Mouse (Mus musculus) left cerebral cortex, postnatal 36 days (tissue): Measurements from ENCODE around the gene Dab2ip. TPM values are rescaled to one million over a fixed set of nuclear protein-coding genes. Genes with fewer than 3 reads are reported as not detected.

ENCODE experiments used
- DNase-seq, 2 experiments: peaks; one replicate each; pipeline ENCODE4 v3.0.0; 2021 to 2022; ENCODE audit warnings: low spot score in 2 of 2, mixed read lengths in 1 of 2
- intact Hi-C: fragments of 180-260 bp; cut with DNase I; formaldehyde crosslinking; loops from one replicate; pipeline ENCODE4 v1.15.1; 2025
- total RNA-seq, 2 experiments: library from RNA; stranded (reverse); gene quantifications; 2 replicates each; pipeline ENCODE4 v1.2.3; 2021

Dab2ip gene
- total RNA-seq, 2 experiments from 2014 or later, result 144 to 156 TPM

DNA sequence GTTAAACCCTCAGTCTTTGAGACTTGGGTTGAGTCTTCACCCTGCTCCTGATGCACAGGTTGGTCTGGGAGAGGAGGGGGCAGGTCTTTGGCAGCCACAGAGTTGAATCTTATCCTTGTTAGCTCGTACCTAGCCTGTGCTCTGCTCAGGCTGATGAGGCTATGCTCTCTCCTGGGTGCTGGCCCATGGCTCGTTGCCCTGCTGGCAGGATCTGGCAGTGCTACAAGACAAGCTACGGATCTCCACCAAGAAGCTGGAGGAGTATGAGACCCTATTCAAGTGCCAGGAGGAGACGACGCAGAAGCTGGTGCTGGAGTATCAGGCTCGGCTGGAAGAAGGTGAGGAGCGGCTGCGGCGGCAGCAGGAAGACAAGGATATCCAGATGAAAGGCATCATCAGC is 164.8 kb downstream of the Dab2ip start:
- intact Hi-C loops, result loop anchor here (10.0 kb wide), 1 partner anchor 168 kb away; the partner anchor contains the start of gene Dab2ip
- DNase-seq, result no peak

DNA sequence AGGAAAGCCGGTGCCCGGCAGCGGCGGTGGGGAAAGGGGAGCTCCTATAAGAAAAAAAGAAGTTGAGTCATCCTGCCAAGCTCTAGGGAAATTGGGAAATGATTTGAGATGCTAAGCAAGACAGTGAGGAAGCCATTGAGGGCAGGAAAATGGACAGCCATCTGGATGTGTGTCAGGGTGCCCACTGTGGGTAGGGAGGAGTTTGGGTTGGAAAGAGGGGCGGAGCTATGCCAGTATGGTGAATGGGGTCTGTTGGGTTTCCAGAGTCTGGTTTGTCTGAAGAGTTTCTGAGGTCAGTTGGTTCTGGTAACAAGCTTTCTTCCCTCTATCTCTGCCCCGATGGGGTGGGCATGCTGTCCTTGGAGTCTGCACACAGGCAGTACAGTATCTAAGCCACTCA is 165.2 kb downstream of the Dab2ip start:
- no peak for DNase-seq
- intact Hi-C loops, result loop anchor here (10.0 kb wide), 1 partner anchor 168 kb away; the partner anchor contains the start of gene Dab2ip

DNA sequence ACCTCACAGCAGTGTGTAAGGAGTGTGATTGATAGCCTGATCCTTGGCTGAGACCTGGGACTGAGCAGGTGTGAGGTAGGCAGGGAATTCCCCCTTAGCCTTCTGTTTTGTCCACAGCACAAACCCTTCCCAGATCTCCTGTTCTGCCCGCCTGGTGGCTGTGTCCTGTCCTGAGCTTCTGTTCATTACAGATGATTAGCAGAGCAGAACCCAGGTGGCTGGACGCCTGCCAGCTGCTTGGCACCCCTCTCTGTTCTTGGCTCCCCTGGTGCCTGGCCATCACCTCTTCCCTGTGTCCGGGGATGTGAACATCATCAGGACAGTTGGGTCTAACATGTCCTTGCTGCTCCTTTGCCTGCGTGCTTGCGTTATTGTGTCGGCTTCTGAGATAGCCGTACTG is 165.6 kb downstream of the Dab2ip start:
- intact Hi-C loops, result loop anchor here (10.0 kb wide), 1 partner anchor 169 kb away; the partner anchor contains the start of gene Dab2ip
- no peak for DNase-seq

DNA sequence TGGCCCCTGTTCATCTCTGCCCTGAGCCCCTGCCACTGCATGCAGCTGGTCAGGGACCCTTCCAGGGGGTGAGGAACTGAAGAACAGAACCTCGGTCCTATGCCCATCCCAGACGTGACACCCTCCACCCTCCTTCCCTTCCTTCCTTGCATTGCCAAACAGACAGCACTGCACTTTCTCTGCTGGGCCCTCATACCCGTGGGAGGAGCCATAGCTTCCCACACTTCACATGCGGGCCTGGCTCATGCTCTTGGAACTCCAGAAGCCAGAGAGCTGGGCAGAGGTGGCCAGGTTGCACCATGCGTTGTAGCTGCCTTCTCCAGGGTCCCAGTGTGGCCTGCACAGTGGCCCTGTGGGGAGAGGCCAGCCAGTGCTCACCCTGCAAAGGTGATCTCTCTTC is 170.6 kb downstream of the Dab2ip start:
- intact Hi-C loops, result loop anchor here (10.0 kb wide), 1 partner anchor 174 kb away; the partner anchor contains the start of gene Dab2ip
- DNase-seq, result no peak

DNA sequence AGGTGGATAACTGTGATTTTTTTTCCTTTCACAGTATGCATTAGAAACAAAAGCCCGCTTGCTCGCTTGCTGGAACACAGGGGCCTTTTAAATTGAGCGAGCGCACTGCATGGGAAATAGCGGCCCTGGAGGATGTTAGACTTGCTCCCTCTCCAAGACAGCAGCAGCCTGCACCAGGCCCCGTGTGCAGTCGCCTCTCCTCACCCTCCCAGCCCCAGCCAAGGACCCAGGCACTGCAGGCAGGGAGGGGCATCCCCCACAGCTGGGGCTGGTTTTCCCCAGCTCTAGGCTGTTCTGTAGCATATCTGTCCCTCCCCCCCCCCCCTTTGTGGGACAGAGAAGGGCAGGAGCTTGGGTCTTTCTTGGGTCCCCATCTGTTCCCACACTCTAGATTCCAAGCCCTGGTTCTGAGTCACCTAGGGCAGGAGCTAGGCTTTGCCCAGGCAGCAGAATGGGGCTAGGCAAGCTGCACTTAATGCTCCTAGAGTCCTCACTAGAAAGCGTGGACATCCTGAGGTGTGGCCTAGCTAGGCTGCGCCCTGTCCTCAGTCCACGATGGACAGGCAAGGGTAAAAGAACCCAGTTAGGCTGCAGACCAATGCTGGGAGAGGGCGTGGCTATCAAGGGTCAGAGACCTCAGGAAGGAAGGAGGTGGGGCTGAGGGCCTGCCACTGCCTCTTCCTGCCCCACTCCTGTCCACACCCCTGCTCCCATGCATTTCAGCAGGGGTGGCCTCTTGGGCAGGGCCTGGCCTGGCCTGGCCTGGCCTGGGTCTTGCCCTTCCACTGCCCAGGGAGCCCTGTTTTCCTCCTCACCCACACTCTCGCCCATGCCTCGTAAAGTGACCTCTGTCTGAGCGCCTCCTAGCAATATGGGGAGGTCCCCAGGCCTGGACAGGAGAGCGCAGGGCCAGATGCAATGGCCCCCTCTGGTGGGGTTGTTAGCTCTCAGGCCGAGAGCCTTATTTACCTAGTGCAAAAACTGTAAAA is 171.3 kb downstream of the Dab2ip start:
- DNase-seq, result no peak
- intact Hi-C loops, result loop anchor here (5.0 to 10.0 kb wide), 2 partner anchors 67 to 175 kb away; partner anchors contain the start of gene Dab2ip

DNA sequence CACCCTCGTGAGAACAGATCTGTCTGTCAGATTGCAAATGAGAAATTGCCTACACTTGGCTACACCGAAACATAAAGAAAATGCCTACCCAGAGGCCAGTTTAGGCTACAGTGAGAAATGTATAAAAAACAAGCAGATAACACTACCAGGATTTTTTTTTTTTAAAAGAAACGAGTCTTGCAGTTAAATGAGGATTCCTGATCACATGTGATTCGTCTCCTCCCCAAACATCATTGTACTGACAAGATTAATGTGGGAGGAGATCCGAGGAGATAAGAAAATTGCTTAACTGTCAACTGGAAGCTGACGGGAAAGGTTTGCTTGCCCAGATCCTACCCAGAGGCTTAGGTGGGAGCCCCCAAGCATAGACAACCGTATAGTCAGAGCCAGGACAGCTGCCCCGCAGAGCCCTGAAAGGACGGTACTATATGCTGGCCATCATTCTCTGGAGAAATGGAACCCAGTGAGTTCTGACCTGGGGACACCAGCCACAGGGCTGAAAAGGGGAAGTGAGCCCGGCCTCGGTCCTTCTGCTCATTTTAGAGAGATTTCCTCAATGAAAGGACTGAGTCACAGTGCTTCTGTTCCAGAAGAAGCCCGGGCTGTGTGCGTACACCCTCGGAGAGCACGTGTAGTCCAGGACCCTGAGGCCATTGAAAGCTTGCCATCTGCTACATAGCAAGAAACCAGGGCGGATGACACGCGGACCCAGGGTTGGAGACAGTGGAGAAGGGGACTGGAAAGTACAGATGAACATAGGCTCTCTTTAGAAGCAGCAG is 173.8 kb downstream of the Dab2ip start:
- DNase-seq, result no peak
- intact Hi-C loops, result loop anchor here (5.0 kb wide), 1 partner anchor 70 kb away; no protein-coding TSS in a partner anchor

DNA sequence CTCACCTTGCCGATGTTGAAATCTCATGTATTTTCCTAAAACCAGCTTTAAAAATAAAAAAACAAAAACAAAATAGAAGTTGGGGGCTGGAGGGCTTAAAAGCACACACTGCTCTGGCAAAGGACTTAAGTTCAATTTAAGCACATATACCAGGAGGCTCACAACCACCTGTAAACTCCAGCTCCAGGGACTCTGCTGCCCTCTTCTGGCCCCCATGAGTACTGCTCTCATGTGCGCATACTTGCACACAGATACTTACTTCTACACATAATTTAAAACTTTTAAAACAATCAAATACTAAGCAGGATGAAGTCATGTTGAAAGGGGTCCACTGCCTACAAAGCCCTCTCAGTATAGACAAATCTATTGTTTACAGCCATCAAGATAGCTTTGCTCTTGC is 176.9 kb downstream of the Dab2ip start:
- intact Hi-C loops, result no loop called here
- DNase-seq, result no peak

DNA sequence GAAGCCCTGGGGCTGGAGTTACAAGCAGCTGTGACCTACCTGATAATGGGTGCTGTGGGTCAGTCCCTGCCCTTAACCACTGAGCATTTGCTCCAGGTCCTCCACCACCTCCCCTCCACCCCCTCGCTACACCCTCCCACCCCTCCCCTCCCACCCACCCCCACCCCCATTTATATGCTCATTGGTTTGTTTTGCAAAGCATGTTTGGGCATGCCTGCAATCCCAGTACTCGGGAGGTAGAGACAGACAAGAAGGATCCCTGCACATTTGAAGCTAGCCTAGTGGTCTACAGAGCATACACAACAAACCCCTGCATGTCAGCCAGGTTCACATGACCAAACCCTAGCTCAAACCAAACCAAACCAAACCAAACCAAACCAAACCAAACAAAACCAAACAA is 178.0 kb downstream of the Dab2ip start:
- intact Hi-C loops, result no loop called here

DNA sequence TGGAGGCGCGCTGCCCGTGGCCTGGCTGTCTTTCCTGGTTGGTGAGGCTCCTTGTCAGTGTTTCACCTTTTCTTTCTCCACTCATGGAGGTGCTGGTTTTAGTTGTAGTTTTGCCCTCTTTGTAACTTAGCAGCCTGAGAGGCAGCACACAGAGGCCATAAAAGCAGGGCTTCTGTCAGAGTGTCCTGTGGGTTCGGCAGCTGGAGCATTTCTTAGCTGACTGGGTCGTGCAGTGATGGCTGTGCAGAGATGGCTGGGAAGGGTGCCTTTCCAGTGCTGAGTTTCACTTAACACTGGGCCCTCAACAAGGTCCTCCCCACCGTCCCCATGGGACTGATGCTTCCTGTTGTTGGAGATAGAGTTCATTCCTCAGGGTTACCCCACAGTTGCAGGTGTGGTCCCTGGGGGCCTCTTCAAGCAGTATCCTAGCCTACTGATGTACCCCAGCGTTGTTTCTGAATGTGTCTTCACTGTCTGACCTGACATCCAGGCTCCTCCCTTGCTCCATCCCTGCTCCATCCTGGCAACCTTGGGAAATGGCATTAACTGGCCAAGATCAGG is 179.5 kb downstream of the Dab2ip start:
- no peak for DNase-seq
- intact Hi-C loops, result no loop called here

More for the DNA sequence above, 178.0 kb downstream of the Dab2ip start:
- no peak for DNase-seq

DNA sequence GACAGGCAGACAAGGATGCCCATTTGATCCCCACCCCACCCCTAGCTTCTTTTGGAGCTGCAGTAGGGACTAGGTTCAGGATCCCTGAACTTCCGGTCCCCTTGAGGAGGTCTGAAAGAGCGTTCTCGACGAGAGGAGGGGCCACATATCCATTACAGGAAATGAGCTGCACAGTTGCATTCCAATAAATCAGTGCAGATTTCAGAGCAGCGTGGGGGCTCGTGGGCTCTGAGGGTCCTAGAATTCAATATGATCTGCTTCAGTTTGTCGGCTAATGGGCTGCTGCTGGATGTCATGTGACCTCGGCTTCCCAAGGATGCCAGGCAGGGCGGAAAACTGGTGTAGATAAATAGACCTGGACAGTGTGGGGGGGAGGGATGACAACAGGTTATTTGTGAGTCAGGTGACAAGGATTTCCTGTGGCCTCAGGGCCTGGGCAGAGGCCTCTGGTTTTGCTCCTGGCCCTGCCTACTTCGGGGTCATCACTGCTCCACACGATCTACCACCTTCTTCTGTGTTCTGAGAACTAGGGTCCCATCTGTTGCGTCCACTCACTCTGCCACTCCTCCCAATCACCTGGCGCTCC is 181.7 kb downstream of the Dab2ip start:
- intact Hi-C loops, result no loop called here
- DNase-seq, result no peak

DNA sequence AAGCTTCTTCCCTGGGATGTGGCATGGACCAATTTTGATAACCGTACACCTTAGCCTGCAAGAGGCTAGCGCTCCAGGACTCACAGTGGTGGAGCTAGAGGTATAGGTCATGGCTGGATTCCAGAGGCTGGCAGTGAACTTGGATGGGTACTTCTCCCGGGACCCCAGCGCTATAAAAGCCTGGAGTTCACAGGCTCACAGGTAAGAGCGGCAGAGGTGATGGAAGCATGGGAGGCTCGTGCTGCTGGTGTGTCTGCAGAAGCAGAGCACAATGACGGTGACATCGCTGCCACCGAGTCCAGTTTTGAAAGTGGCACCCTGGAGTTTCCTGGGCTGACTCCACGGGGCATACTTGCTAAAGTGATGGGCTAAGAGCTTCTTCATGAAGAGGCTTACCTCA is 187.8 kb downstream of the Dab2ip start:
- DNase-seq, result no peak
- intact Hi-C loops, result no loop called here

DNA sequence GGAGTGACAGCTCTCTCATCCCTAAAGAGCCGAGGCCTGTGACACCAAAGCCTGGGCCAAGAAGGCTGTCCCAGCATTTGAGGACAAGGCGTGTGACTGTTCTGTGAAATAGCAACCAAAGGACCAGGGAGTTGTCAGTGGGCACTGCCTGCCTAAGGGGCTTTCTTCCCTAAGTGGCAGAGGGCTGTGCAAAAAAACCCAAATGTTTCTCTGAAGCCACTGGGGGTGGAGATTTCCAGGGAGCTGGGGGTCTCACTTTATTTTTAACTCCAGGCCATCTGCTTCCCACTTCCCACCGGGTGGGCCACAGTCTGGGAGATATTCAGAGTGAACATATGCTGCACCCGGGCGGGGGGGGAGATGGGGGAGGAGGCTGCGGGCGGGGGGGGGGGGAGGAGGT is 188.6 kb downstream of the Dab2ip start:
- intact Hi-C loops, result no loop called here
- peak in 1 of 2 experiments; percentile 52 for DNase-seq

DNA sequence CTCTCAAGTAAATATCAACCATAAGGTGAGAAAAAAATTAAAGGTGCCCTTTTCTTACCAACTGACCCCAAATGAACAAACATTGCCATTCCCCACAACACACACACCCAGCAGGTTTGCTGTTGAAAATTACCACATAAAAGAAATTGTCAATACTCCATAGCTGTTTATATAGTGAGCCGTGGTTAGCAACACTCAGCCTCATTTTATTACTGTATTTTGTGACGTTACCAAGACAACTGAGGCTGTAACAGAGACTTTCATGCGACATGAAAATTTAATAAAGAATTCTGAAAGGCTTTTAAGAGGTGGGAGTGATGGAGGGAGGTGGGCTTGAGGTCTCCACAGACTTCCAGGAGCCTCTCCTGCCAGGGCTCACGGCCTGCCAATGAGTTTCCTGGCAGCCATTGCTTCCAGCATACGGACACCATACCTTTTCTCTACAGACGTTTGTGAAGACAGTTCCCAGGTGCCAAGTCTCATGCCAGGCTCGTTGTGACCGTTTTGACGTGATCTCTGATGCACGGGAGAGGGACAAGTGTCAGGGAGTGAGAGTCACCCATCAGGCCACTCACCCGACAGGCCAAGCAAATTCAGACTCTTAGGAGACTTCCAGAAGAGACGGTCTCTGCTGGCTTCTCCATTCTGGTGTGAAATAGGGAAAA is 189.4 kb downstream of the Dab2ip start:
- no peak for DNase-seq
- intact Hi-C loops, result no loop called here

DNA sequence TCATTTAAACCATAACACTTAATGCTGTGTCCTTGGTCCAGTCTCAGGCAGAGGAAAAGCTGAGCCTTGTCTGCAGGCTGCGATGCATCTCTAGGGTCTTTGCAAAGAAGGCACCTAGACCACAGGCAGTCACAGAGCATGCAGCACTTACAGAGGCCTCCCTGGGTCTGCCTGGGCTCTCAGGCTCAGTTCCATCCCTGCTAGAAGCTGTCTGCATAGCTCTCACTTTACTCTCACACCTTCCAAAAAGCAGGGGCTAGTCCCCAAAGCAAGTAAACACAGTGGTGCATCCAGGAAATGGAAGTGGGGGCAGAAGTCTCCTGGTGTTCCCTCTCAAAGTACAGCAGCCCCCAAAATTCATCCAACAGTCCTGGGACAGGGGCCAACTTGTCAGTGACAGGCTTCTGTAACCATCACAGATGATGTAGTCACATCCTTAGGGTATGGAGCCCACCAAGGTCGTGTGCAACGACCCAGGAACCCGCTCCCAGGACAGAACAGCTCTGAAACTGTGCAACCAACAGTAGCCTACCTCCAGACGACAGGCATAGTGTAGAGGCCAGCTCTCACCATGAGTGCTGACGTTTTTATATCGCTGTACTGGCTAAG is 192.6 kb downstream of the Dab2ip start:
- no peak for DNase-seq

DNA sequence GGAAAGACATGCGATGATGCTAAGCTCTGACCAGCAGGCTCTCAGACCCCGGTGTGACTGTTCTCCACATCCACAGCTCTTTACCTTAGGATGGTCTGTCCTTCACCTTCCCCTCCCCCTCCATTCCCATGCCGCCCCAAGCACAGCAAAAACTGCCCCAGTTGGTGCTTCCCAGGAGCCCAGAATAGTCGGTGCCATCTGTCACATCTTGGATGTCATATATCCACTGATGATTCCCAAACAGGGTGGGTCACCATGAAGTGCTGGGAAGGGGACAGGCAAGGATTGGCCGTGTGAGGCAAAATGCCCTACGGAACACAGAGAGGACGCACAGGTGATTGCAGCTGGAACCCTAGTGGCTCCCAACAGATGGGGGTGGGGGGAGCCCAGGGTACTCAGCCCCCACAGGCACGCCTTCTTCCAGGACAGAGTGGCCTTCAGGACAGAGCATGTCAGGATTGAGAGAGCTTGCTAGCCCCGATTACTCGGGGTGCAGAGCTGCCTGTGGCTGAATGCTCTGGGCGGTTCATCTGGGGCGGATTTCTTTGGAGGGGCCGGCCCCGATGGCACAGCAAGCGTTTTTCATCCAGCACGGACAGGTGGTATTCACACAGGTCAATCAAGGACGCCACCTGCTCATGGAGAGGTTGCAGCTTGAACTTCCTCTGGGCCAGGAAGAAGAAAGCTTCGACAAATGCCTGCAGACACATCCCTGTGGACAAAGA is 193.9 kb downstream of the Dab2ip start:
- intact Hi-C loops, result no loop called here
- no peak for DNase-seq

More for the DNA sequence above, 192.6 kb downstream of the Dab2ip start:
- intact Hi-C loops, result no loop called here

DNA sequence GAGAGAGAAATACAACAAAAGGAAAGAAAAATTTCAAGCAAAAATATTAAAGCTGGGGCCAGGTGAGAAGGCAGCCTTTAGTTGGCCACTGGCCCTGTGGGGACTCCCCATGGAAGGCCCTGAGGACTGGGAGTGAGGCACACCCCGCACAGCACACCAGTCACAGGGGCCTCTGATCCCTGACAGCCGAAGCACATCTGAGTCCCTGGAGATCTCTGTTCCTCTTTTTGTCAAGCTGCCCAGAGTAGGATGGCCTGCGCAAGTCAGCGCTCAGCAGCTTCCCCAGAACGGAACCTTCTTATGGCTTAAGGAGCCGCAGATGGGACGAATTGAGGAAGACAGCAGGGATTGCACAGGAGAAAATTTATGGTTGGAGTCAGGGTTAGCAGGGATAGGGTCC is 198.4 kb downstream of the Dab2ip start:
- DNase-seq, result no peak
- intact Hi-C loops, result no loop called here

DNA sequence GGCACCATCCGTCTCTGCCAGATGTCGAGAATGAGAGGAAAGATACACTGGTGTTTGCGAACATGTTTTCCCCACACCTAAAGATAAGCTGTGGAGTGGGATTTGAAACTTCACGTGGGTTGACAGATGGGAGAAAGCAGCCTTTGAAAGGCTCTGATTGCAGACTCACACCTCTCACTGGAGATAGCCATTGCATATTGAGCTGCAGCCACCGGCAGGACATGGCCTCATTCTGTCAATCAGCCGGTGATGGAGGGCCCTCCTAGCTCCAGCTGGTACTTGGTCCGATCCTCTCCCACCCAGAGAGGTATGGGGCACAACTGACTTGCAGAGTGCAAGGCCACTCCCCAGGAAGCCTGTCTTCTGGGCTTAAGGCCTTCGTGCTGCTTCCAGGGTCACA is 202.3 kb downstream of the Dab2ip start:
- no peak for DNase-seq
- intact Hi-C loops, result no loop called here

DNA sequence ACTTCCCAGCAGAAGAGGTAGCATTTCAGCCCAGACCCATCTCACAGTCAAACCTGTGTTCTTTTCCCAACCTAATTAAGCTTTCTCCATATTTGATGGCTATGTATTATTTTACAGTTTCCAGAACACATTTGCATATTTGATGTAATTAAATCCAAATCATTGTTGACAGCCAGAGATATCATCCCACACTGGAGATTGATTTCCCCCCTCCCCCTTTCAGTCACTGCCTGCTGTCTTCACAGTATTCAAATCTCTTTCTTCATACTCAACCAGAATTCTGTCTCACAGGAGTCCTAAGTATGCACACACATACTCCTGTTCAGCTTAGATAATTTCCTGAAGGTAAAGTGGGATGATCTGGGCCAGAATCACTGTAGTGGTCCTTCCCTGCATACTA is 202.8 kb downstream of the Dab2ip start:
- intact Hi-C loops, result no loop called here
- DNase-seq, result no peak
